Mouse (Mus musculus) small intestine, adult 2 months (tissue): Measurements from ENCODE around the gene Nudt6.

ENCODE experiments used
- CTCF ChIP-seq: fragments of 200-500 bp; IDR thresholded peaks from 2 replicates; pipeline ENCODE4 v1.5.1; 2012; ENCODE audit warnings: low read depth, mild to moderate bottlenecking, control low read depth, inconsistent platforms, low read length, moderate library complexity, mixed read lengths; ENCODE audit not compliant: insufficient replicate concordance, insufficient read length; ENCODE audit errors: extremely low read depth
- POLR2A ChIP-seq: fragments of 200-500 bp; IDR thresholded peaks from 2 replicates; pipeline ENCODE4 v1.6.1; 2012; ENCODE audit warnings: low read depth, mild to moderate bottlenecking, control low read depth, inconsistent platforms, low read length, moderate library complexity

GRCm38 (mm10) chr3:37468170-37468569 lies 48.2 kb upstream of the Nudt6 start:
- TF ChIP-seq POLR2A (no peak), CTCF (no peak)
